Mouse (Mus musculus): Measurements from ENCODE around the gene Celf2. TPM values are rescaled to one million over a fixed set of nuclear protein-coding genes. Genes with fewer than 3 reads are reported as not detected.

The Celf2 gene
- total RNA-seq, 1 experiment = 3.7 TPM

- no peaks in the 10 kb centered on the region for H3K4me1 ChIP-seq (ENCODE audit: control insufficient read depth in 2 of 2, insufficient read depth in 2 of 2, low read length in 2 of 2, poor library complexity in 1 of 2)
- no peak overlapping the region for H3K4me3 ChIP-seq (ENCODE audit: insufficient read depth in 1 of 2, low read depth in 1 of 2, low read length in 2 of 2, poor library complexity in 1 of 2, severe bottlenecking in 1 of 2)
- no peaks in the 10 kb centered on the region for H3K36me3 ChIP-seq (ENCODE audit: control insufficient read depth, insufficient read depth, low read length, poor library complexity, severe bottlenecking)
- TF ChIP-seq MAFK (IDR thresholded peaks at IDR 0.05; ENCODE audit: insufficient read depth, low read depth, low read length) (no peak), CHD2 (IDR thresholded peaks at IDR 0.05; ENCODE audit: low read depth, low read length) (no peak), ZC3H11A (IDR thresholded peaks at IDR 0.05; ENCODE audit: borderline replicate concordance, low read depth, low read length) (no peak), HCFC1 (IDR thresholded peaks at IDR 0.05; ENCODE audit: borderline replicate concordance, insufficient read depth, low read length) (no peak), ZNF384 (IDR thresholded peaks at IDR 0.05; ENCODE audit: low read depth, low read length) (no peak)
- DNase-seq (ENCODE audit: low read depth, low spot score) = no peak
- no peak overlapping the region for H3K27ac ChIP-seq (ENCODE audit: insufficient read depth, low read depth, low read length, poor library complexity, severe bottlenecking)
- no peak overlapping the region for H3K9ac ChIP-seq (ENCODE audit: insufficient read depth, low read depth, low read length, poor library complexity, severe bottlenecking)
- in situ Hi-C loops (cut with MboI; ENCODE audit: low sequenced_read_pairs in 2 of 2, unreplicated experiment in 2 of 2) = no loop called here
- H3K9me3 ChIP-seq (ENCODE audit: control insufficient read depth, insufficient read depth, low read depth, low read length) = no peaks in the 10 kb centered on the region
These were observed 624.3 kb downstream of the Celf2 start for GRCm38 (mm10) chr2:6884796-6885711.

- TF ChIP-seq MAFK (IDR thresholded peaks at IDR 0.05; ENCODE audit: insufficient read depth, low read depth, low read length) (no peak), ZNF384 (IDR thresholded peaks at IDR 0.05; ENCODE audit: low read depth, low read length) (no peak), HCFC1 (IDR thresholded peaks at IDR 0.05; ENCODE audit: borderline replicate concordance, insufficient read depth, low read length) (no peak), CHD2 (IDR thresholded peaks at IDR 0.05; ENCODE audit: low read depth, low read length) (no peak), ZC3H11A (IDR thresholded peaks at IDR 0.05; ENCODE audit: borderline replicate concordance, low read depth, low read length) (no peak)
- Histone ChIP-seq H3K4me1 (ENCODE audit: control insufficient read depth in 2 of 2, insufficient read depth in 2 of 2, low read length in 2 of 2, poor library complexity in 1 of 2) (no peaks in the 10 kb centered on the region), H3K4me3 (ENCODE audit: insufficient read depth in 1 of 2, low read depth in 1 of 2, low read length in 2 of 2, poor library complexity in 1 of 2, severe bottlenecking in 1 of 2) (no peak overlapping the region), H3K9ac (ENCODE audit: insufficient read depth, low read depth, low read length, poor library complexity, severe bottlenecking) (no peak overlapping the region), H3K36me3 (ENCODE audit: control insufficient read depth, insufficient read depth, low read length, poor library complexity, severe bottlenecking) (no peaks in the 10 kb centered on the region), H3K9me3 (ENCODE audit: control insufficient read depth, insufficient read depth, low read depth, low read length) (no peaks in the 10 kb centered on the region), H3K27ac (ENCODE audit: insufficient read depth, low read depth, low read length, poor library complexity, severe bottlenecking) (no peak overlapping the region)
- no peak for DNase-seq (ENCODE audit: low read depth, low spot score)
- in situ Hi-C loops (cut with MboI; ENCODE audit: low sequenced_read_pairs in 2 of 2, unreplicated experiment in 2 of 2) = no loop called here
These were observed 625.2 kb downstream of the Celf2 start for GRCm38 (mm10) chr2:6883996-6884795.

- TF ChIP-seq HCFC1 (IDR thresholded peaks at IDR 0.05; ENCODE audit: borderline replicate concordance, insufficient read depth, low read length) (no peak), ZNF384 (IDR thresholded peaks at IDR 0.05; ENCODE audit: low read depth, low read length) (no peak), CHD2 (IDR thresholded peaks at IDR 0.05; ENCODE audit: low read depth, low read length) (no peak), MAFK (IDR thresholded peaks at IDR 0.05; ENCODE audit: insufficient read depth, low read depth, low read length) (no peak), ZC3H11A (IDR thresholded peaks at IDR 0.05; ENCODE audit: borderline replicate concordance, low read depth, low read length) (no peak)
- H3K4me1 ChIP-seq (ENCODE audit: control insufficient read depth in 2 of 2, insufficient read depth in 2 of 2, low read length in 2 of 2, poor library complexity in 1 of 2) = no peaks in the 10 kb centered on the region
- DNase-seq (ENCODE audit: low read depth, low spot score) = no peak
- H3K36me3 ChIP-seq (ENCODE audit: control insufficient read depth, insufficient read depth, low read length, poor library complexity, severe bottlenecking) = no peaks in the 10 kb centered on the region
- no peaks in the 10 kb centered on the region for H3K9me3 ChIP-seq (ENCODE audit: control insufficient read depth, insufficient read depth, low read depth, low read length)
- H3K27ac ChIP-seq (ENCODE audit: insufficient read depth, low read depth, low read length, poor library complexity, severe bottlenecking) = no peak overlapping the region
- no peak overlapping the region for H3K9ac ChIP-seq (ENCODE audit: insufficient read depth, low read depth, low read length, poor library complexity, severe bottlenecking)
- in situ Hi-C loops (cut with MboI; ENCODE audit: low sequenced_read_pairs in 2 of 2, unreplicated experiment in 2 of 2) = no loop called here
- H3K4me3 ChIP-seq (ENCODE audit: insufficient read depth in 1 of 2, low read depth in 1 of 2, low read length in 2 of 2, poor library complexity in 1 of 2, severe bottlenecking in 1 of 2) = no peak overlapping the region
These were observed 627.0 kb downstream of the Celf2 start for GRCm38 (mm10) chr2:6882236-6882885.

- H3K4me3 ChIP-seq (ENCODE audit: insufficient read depth in 1 of 2, low read depth in 1 of 2, low read length in 2 of 2, poor library complexity in 1 of 2, severe bottlenecking in 1 of 2) = no peak overlapping the region
- no peaks in the 10 kb centered on the region for H3K4me1 ChIP-seq (ENCODE audit: control insufficient read depth in 2 of 2, insufficient read depth in 2 of 2, low read length in 2 of 2, poor library complexity in 1 of 2)
- no peaks in the 10 kb centered on the region for H3K9me3 ChIP-seq (ENCODE audit: control insufficient read depth, insufficient read depth, low read depth, low read length)
- TF ChIP-seq CHD2 (IDR thresholded peaks at IDR 0.05; ENCODE audit: low read depth, low read length) = no peak
- DNase-seq (ENCODE audit: low read depth, low spot score) = no peak
- no peak overlapping the region for H3K27ac ChIP-seq (ENCODE audit: insufficient read depth, low read depth, low read length, poor library complexity, severe bottlenecking)
- in situ Hi-C loops (cut with MboI; ENCODE audit: low sequenced_read_pairs in 2 of 2, unreplicated experiment in 2 of 2) = no loop called here
- no peaks in the 10 kb centered on the region for H3K36me3 ChIP-seq (ENCODE audit: control insufficient read depth, insufficient read depth, low read length, poor library complexity, severe bottlenecking)
- H3K9ac ChIP-seq (ENCODE audit: insufficient read depth, low read depth, low read length, poor library complexity, severe bottlenecking) = no peak overlapping the region
These were observed 628.3 kb downstream of the Celf2 start for GRCm38 (mm10) chr2:6880941-6881575.

All from ES-E14 (cell line).